Mouse (Mus musculus): ENCODE measurements at regions not wholly inside any gene's neighbourhood (a gene's known extent, or its start where the extent isn't known, plus 50 kb on each side); places are given as distances from the start of the nearest gene placed in this dataset.
A peak's percentile ranks its signal among the peaks of the same experiment; 100 is the strongest.

GRCm38 (mm10) chr2:160186106-160186505 is 147.9 kb downstream of the Gm826 start:
- no peak for DNase-seq

GRCm38 (mm10) chr2:160170975-160171515 is 162.9 kb downstream of the Gm826 start:
- DNase-seq, result no peak

GRCm38 (mm10) chr2:160158599-160159261 is 175.2 kb downstream of the Gm826 start:
- peak; percentile 13 for DNase-seq

- DNase-seq, result no peak
Measured at GRCm38 (mm10) chr2:160153781-160154180, 180.2 kb downstream of the Gm826 start.

GRCm38 (mm10) chr2:160152101-160152500 is 181.9 kb downstream of the Gm826 start:
- DNase-seq, result no peak

GRCm38 (mm10) chr2:160148936-160149335 is 185.0 kb downstream of the Gm826 start:
- no peak for DNase-seq

- DNase-seq, result peak; percentile 19
Measured at GRCm38 (mm10) chr2:160148516-160148915, 185.4 kb downstream of the Gm826 start.

GRCm38 (mm10) chr2:160148031-160148430 is 185.9 kb downstream of the Gm826 start:
- no peak for DNase-seq

GRCm38 (mm10) chr2:160140166-160140740 is 193.7 kb downstream of the Gm826 start:
- no peak for DNase-seq

- no peak for DNase-seq
Measured at GRCm38 (mm10) chr2:160138091-160138490, 195.9 kb downstream of the Gm826 start.

GRCm38 (mm10) chr2:160131797-160132196 is 202.2 kb downstream of the Gm826 start:
- peak; percentile 43 for DNase-seq

GRCm38 (mm10) chr2:160131386-160131785 is 202.6 kb downstream of the Gm826 start:
- DNase-seq, result no peak

- DNase-seq, result no peak
Measured at GRCm38 (mm10) chr2:160117148-160117547, 216.8 kb downstream of the Gm826 start.

- DNase-seq, result no peak
Measured at GRCm38 (mm10) chr2:160111176-160111692, 222.7 kb downstream of the Gm826 start.

GRCm38 (mm10) chr2:160093078-160093477 is 240.9 kb downstream of the Gm826 start:
- DNase-seq, result peak; percentile 87

- no peak for DNase-seq
Measured at GRCm38 (mm10) chr2:160085999-160086398, 248.0 kb downstream of the Gm826 start.

- no peak for DNase-seq
Measured at GRCm38 (mm10) chr2:160083674-160084073, 250.3 kb downstream of the Gm826 start.

- no peak for DNase-seq
Measured at GRCm38 (mm10) chr2:160082106-160082653, 251.8 kb downstream of the Gm826 start.

GRCm38 (mm10) chr2:160075694-160076093 is 258.3 kb downstream of the Gm826 start:
- no peak for DNase-seq

GRCm38 (mm10) chr2:160070441-160070840 is 263.5 kb downstream of the Gm826 start:
- no peak for DNase-seq

GRCm38 (mm10) chr2:160068772-160069171 is 265.2 kb downstream of the Gm826 start:
- no peak for DNase-seq

- DNase-seq, result no peak
Measured at GRCm38 (mm10) chr2:160067904-160068303, 266.1 kb downstream of the Gm826 start.

- DNase-seq, result peak; percentile 14
Measured at GRCm38 (mm10) chr2:160066491-160067303, 267.3 kb downstream of the Gm826 start.

Measured in retina, postnatal 1 day (tissue).